Mouse (Mus musculus) limb, embryonic 13.5 days (tissue): ENCODE measurements at regions not wholly inside any gene's neighbourhood (a gene's known extent, or its start where the extent isn't known, plus 50 kb on each side); places are given as distances from the start of the nearest gene placed in this dataset.
A peak's percentile ranks its signal among the peaks of the same experiment; 100 is the strongest.

ENCODE experiments used
- ATAC-seq: fragments of 200-750 bp; cut with Nextera tagmentation; 2 replicates; pipeline ENCODE4 v1.8.0; 2017; ENCODE audit warnings: low read depth, moderate number of reproducible peaks, moderate TSS enrichment; ENCODE audit not compliant: low FRiP score
- H3K27ac ChIP-seq: fragments of 300-500 bp; sonication (generic); 2 replicates; pipeline ENCODE4 v1.5.1; 2015; ENCODE audit warnings: inconsistent platforms, mild to moderate bottlenecking, moderate library complexity
- H3K27me3 ChIP-seq: fragments of 300-500 bp; sonication (generic); 2 replicates; pipeline ENCODE4 v1.6.1; 2015; ENCODE audit warnings: mild to moderate bottlenecking, inconsistent platforms
- H3K36me3 ChIP-seq: fragments of 300-500 bp; sonication (generic); 2 replicates; pipeline ENCODE4 v1.6.1; 2015; ENCODE audit warnings: inconsistent platforms, mild to moderate bottlenecking, moderate library complexity
- H3K4me1 ChIP-seq: fragments of 300-500 bp; sonication (generic); 2 replicates; pipeline ENCODE4 v1.6.1; 2015; ENCODE audit warnings: inconsistent platforms
- H3K4me2 ChIP-seq: fragments of 300-500 bp; sonication (generic); replicated peaks from 2 replicates; pipeline ENCODE4 v1.6.1; 2015; ENCODE audit warnings: inconsistent platforms, mild to moderate bottlenecking, moderate library complexity
- H3K4me3 ChIP-seq: fragments of 300-500 bp; sonication (generic); 2 replicates; pipeline ENCODE4 v1.5.1; 2015; ENCODE audit warnings: moderate library complexity, mild to moderate bottlenecking, inconsistent platforms
- H3K9ac ChIP-seq: fragments of 300-500 bp; sonication (generic); 2 replicates; pipeline ENCODE4 v1.6.1; 2015; ENCODE audit warnings: mild to moderate bottlenecking, inconsistent platforms
- H3K9me3 ChIP-seq: fragments of 300-500 bp; sonication (generic); 2 replicates; pipeline ENCODE4 v1.6.1; 2016; ENCODE audit warnings: inconsistent platforms
- WGBS: fragments of 180-500 bp; shearing (Covaris S2); methylation state at CpG from one replicate; pipeline ENCODE4 v1.1.7; 2015; 5-methylcytosine and 5-hydroxymethylcytosine counted together

DNA sequence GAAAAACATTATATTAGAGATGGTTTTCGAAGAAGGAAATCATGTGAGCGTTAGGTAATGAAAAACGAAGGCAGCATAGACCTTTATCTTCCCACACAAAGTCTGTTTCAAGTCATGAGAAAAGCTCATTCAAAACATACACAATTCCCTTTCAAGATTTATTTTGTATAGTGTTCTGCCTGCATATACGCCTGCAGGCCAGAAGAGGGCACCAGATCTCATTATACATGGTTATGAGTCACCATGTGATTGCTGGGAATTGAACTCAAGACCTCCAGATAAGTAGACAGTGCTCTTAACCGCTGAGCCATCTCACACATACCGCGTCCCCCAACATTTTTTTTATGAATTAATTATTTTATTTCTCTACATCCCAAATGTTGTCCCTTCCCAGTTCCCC, 578.3 kb upstream of the Ccdc54 start:
- Histone ChIP-seq H3K4me2 (no peak overlapping the region), H3K36me3 (no peaks in the 10 kb centered on the region), H3K9ac (no peak overlapping the region), H3K4me3 (no peak overlapping the region), H3K4me1 (no peaks in the 10 kb centered on the region), H3K9me3 (no peaks in the 10 kb centered on the region), H3K27me3 (no peaks in the 10 kb centered on the region), H3K27ac (no peak overlapping the region)
- no peak for ATAC-seq
- WGBS = 79% methylated on average over 7 of the region's 7 CpGs

DNA sequence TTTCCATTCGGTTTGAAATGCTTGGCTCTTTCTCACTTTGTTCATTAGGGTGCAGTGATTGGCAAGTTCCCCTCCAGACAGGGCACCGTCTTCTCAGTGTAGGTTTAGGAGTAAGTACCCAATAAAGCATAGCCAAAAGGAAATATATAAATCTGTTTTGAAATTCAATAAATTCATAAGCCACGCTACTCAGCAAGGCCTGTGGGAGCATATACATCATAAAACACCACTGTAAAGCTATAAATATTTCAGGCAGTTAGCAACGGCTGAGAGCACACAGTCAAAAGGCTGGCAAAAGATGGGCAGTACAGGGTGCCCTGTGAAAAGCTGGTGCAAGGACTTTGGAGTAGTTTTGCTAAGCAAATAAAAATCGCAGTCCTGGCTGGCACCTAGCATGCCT, 569.8 kb upstream of the Ccdc54 start:
- Histone ChIP-seq H3K4me1 (peaks cover 8% of the 10 kb centered on the region), H3K4me2 (no peak overlapping the region), H3K27ac (no peak overlapping the region), H3K27me3 (no peaks in the 10 kb centered on the region), H3K36me3 (no peaks in the 10 kb centered on the region), H3K4me3 (no peak overlapping the region), H3K9ac (no peak overlapping the region), H3K9me3 (no peaks in the 10 kb centered on the region)
- 39% methylated on average over 5 of the region's 5 CpGs for WGBS
- ATAC-seq = peak; percentile 81

DNA sequence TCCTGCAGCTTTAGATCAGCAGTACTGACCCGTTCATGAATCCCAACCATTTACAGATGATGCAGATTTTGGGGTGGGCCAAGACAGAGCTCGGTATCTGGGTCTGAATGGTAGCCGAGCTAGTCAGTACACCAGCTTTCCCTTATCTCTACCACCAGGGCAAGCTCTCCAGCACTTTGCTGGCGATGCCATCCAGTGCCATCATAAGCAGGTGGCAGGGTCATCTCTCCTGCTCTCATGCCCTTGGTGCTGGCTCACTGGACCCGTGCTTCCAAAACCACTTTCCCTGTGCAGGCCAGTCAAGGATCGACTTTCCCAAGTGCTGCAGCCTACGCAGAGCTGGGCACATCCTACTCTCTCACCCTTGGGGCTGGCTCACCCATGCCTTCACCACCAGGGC, 547.6 kb upstream of the Ccdc54 start:
- Histone ChIP-seq H3K4me2 (no peak overlapping the region), H3K4me3 (no peak overlapping the region)
- WGBS = 91% methylated on average over 7 of the region's 7 CpGs

DNA sequence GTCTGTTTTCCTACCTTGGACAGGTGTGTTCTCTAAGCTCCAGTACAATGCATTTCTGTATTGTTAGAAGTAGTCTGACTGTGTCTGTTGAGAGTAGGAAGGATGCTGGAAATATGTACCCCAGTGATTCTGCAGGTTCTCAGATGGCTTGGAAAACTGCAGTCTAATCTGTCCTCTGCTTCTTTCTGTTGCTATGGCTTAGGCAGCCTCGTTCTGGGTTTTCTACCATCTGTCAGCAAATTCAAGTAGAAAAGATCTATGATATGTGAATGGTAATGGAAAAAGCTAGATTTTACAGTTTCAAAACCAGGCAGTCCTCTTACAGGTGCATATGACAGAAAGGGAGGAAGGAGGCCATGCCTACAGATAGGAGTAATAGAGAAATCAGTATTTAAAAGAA, 528.9 kb upstream of the Ccdc54 start:
- H3K4me1 ChIP-seq = no peaks in the 10 kb centered on the region
- H3K9ac ChIP-seq = no peak overlapping the region
- H3K27ac ChIP-seq = no peak overlapping the region
- H3K27me3 ChIP-seq = no peaks in the 10 kb centered on the region
- H3K4me3 ChIP-seq = no peak overlapping the region
- WGBS = 80% methylated on average over 1 of the region's 1 CpGs
- H3K36me3 ChIP-seq = no peaks in the 10 kb centered on the region
- H3K9me3 ChIP-seq = no peaks in the 10 kb centered on the region
- ATAC-seq = no peak
- no peak overlapping the region for H3K4me2 ChIP-seq

More for the DNA sequence above, 547.6 kb upstream of the Ccdc54 start:
- H3K9me3 ChIP-seq = no peaks in the 10 kb centered on the region
- no peak overlapping the region for H3K27ac ChIP-seq
- ATAC-seq = no peak
- no peaks in the 10 kb centered on the region for H3K36me3 ChIP-seq
- no peaks in the 10 kb centered on the region for H3K4me1 ChIP-seq
- H3K9ac ChIP-seq = no peak overlapping the region
- no peaks in the 10 kb centered on the region for H3K27me3 ChIP-seq

DNA sequence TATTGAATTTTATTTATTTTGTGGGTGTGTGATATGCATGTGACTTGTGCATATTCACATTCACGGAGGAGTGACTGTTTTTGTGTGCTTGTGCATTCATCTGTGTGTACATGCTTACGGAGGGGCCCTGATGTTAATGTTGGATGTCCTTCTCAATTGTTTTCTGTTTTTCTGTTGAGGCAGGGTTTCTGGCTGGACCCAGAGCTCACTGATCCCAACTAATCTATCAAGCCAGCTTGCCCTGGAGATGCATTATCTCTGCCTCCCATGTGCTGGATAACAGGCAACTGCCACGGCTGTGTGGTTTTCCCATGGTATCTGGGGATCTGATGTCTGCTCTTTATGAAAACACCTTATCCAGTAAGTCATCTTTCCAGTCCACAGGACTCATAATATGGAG, 527.4 kb upstream of the Ccdc54 start:
- peak overlapping the region; percentile 38; the same call in 1 of the 2 replicates for H3K4me2 ChIP-seq
- 70% methylated on average over 3 of the region's 3 CpGs for WGBS
- H3K9ac ChIP-seq = no peak overlapping the region
- no peaks in the 10 kb centered on the region for H3K9me3 ChIP-seq
- no peaks in the 10 kb centered on the region for H3K4me1 ChIP-seq
- no peaks in the 10 kb centered on the region for H3K27me3 ChIP-seq
- H3K27ac ChIP-seq = no peak overlapping the region
- H3K36me3 ChIP-seq = no peaks in the 10 kb centered on the region
- no peak for ATAC-seq
- no peak overlapping the region for H3K4me3 ChIP-seq

DNA sequence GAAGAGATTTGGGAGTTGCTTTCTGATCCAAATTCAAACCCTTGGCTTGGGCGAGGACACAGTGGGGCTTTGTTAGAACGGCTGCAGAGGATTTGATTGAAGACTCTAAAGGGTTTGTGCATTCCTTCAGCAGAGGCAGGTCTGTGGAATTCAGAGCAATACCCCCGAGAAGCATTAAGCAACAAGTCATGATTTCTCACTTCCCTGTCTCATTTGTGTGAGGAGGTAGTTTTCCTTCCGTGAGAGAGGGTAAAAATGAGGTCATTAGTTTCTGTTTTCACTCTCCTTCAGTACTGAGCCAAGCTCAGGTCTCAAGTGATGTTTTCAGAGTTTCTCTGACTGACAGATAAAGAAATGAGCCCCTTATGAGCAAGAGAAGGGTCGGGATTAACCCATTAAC, 526.9 kb upstream of the Ccdc54 start:
- Histone ChIP-seq H3K9ac (no peak overlapping the region), H3K36me3 (no peaks in the 10 kb centered on the region), H3K27ac (no peak overlapping the region), H3K4me1 (no peaks in the 10 kb centered on the region), H3K27me3 (no peaks in the 10 kb centered on the region), H3K4me2 (peak overlapping the region; percentile 38), H3K9me3 (no peaks in the 10 kb centered on the region), H3K4me3 (no peak overlapping the region)
- WGBS = 20% methylated on average over 5 of the region's 5 CpGs
- ATAC-seq = peak; percentile 86

DNA sequence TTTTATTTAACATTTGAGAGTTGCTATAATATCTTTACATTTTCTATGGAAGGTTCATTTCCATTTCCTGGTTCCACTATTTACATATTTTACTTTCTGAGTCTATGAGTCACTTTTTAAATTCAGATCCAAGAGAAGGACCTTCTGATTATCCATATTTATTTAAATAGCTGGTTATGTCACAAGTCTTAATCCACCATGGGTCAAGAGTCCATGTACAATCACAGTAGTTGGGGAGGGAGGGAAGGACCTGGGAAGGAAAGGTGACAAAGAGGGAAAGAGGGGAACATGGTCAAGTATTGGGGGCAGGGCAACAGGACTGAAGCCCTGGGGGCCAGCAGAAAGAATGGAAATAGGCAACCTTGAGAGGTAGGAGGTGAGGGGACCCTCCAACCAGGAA, 518.9 kb upstream of the Ccdc54 start:
- ATAC-seq = no peak

DNA sequence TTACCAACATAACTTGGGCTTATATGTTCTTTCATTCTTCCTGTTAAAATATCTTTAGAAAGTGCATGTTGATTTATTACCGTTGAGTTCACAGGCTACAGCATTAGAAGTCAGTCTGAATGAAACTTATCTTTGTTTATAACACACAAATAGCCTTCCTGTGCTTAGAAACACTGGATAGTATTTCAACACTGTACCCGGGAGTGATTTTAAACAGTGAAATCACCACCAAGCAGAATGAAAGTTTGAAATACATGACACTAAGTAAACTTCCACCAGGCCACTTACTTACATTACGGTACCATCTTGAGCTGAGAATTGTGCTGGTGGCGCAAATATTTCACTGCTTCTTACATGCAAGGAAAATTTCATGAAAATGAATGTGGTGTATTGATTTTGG, 516.5 kb upstream of the Ccdc54 start:
- Histone ChIP-seq H3K9ac (no peak overlapping the region), H3K36me3 (no peaks in the 10 kb centered on the region), H3K27ac (no peak overlapping the region), H3K9me3 (no peaks in the 10 kb centered on the region), H3K27me3 (no peaks in the 10 kb centered on the region), H3K4me1 (no peaks in the 10 kb centered on the region), H3K4me2 (no peak overlapping the region), H3K4me3 (no peak overlapping the region)
- no peak for ATAC-seq
- WGBS = 69% methylated on average over 4 of the region's 4 CpGs

More for the DNA sequence above, 518.9 kb upstream of the Ccdc54 start:
- H3K27me3 ChIP-seq = no peaks in the 10 kb centered on the region
- no peaks in the 10 kb centered on the region for H3K36me3 ChIP-seq
- H3K27ac ChIP-seq = no peak overlapping the region
- H3K9me3 ChIP-seq = no peaks in the 10 kb centered on the region
- H3K4me1 ChIP-seq = no peaks in the 10 kb centered on the region
- no peak overlapping the region for H3K4me3 ChIP-seq
- H3K9ac ChIP-seq = no peak overlapping the region
- H3K4me2 ChIP-seq = no peak overlapping the region

DNA sequence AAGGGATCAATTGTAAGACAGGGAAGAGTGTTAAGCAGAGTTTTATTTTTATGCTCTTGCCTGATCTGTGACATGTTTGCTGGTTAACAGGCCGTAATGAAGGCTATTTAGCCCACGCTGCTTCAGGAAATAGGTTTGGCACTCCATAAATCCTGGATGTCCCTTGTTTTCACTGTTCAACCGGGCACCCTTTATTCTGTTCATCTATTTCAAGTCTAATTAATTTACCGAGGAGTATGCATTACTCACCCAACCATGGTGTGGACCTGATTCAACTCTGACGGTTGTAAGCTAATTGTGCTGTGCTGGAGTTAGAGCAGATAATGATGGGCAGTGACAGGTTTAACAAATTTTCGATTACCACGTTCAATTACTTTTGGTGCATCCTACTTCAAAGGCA, 495.6 kb upstream of the Ccdc54 start:
- ATAC-seq = no peak
- no peak overlapping the region for H3K4me2 ChIP-seq
- no peaks in the 10 kb centered on the region for H3K27me3 ChIP-seq
- no peak overlapping the region for H3K4me3 ChIP-seq
- H3K27ac ChIP-seq = no peak overlapping the region
- WGBS = 29% methylated on average over 7 of the region's 7 CpGs
- H3K36me3 ChIP-seq = no peaks in the 10 kb centered on the region
- no peak overlapping the region for H3K9ac ChIP-seq
- no peaks in the 10 kb centered on the region for H3K4me1 ChIP-seq
- no peaks in the 10 kb centered on the region for H3K9me3 ChIP-seq

DNA sequence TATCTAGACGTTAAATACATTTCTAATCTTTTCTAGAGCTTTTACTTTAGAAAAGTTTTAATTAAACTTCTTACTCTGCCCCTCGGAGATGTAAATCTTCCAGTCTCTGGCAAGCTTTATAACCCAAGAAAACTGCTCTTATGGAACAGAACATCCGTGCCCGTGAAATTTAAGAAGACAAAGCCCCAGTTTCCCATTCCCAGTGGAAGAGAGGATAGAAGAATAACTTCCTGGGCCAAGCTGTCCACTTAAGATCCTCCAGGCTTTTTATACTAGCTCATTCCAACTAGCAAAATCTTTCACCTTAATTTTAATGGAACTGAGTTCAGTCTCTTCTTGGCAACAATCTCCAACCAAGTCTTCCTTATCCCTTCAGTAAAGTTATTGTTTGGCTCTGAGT, 489.2 kb upstream of the Ccdc54 start:
- Histone ChIP-seq H3K36me3 (no peaks in the 10 kb centered on the region), H3K4me1 (no peaks in the 10 kb centered on the region), H3K27ac (no peak overlapping the region), H3K27me3 (no peaks in the 10 kb centered on the region), H3K9ac (no peak overlapping the region), H3K9me3 (no peaks in the 10 kb centered on the region), H3K4me2 (no peak overlapping the region), H3K4me3 (no peak overlapping the region)
- 59% methylated on average over 4 of the region's 4 CpGs for WGBS
- no peak for ATAC-seq

DNA sequence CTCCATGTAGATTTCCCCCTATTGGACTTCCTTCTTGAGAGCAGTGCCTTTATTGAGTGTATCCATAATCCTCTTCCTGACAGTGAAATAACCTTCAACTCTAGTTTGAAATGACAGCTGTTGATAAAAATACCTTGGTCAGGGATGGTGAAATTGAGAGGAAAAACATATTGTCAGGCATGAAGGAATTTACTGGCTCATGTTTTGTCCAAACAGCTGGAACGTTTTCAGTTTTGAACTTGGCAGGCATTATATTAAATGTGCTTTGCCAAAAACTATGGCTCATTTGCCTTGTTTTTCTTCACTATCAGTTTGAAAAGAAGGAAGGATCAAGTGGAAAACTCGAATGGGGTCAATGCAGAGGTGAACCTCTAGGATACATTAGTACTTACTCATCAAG, 457.7 kb upstream of the Ccdc54 start:
- WGBS = 55% methylated on average over 2 of the region's 2 CpGs
- Histone ChIP-seq H3K9ac (no peak overlapping the region), H3K4me2 (no peak overlapping the region), H3K4me1 (peaks cover 8% of the 10 kb centered on the region), H3K27ac (no peak overlapping the region), H3K9me3 (no peaks in the 10 kb centered on the region), H3K4me3 (no peak overlapping the region), H3K36me3 (no peaks in the 10 kb centered on the region), H3K27me3 (no peaks in the 10 kb centered on the region)
- ATAC-seq = peak; percentile 42

DNA sequence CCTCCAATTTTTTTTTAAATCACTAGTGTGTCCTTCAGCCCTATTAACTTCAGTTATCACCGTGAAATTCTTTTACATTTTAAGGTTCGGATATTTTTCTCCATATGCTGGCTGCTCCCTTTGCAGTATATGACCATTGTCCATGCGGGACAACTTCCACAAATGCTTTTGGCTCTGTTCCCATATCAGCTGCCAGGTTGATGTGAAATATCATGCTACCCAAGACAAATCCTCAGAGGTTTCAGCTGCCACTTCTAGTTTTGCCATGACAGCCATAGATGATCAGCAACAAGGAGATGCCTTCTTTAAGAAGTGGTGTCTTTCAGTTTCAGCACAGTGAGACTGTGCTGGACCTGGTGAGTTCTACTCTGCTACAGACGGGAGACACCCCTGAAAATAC, 457.2 kb upstream of the Ccdc54 start:
- no peaks in the 10 kb centered on the region for H3K9me3 ChIP-seq
- H3K4me3 ChIP-seq = no peak overlapping the region
- peak; percentile 26; the same call in 1 of the 2 replicates for ATAC-seq
- no peaks in the 10 kb centered on the region for H3K27me3 ChIP-seq
- peaks cover 8% of the 10 kb centered on the region for H3K4me1 ChIP-seq
- H3K36me3 ChIP-seq = no peaks in the 10 kb centered on the region
- no peak overlapping the region for H3K4me2 ChIP-seq
- H3K27ac ChIP-seq = no peak overlapping the region
- H3K9ac ChIP-seq = no peak overlapping the region
- 76% methylated on average over 4 of the region's 4 CpGs for WGBS

DNA sequence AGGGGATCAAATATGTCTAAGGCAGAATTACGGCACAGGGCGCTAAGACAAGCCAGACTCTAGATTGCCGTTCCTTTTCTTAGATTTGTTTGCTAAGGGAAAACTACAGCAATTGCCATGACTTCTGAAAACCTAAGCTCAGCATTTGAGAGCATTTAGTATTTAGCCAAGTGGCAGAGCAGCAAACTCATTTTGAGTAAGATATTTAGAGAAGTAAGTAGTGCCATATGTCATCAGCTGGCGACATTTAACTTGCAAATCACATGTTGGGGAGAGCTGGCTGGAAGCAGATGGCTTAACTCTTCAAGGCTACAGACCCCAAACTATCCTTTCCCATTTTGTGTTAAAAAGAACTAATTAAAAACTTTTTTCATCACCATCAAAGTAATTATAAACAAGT, 450.4 kb upstream of the Ccdc54 start:
- WGBS = 79% methylated on average over 4 of the region's 4 CpGs
- H3K27ac ChIP-seq = no peak overlapping the region
- no peaks in the 10 kb centered on the region for H3K36me3 ChIP-seq
- no peak overlapping the region for H3K9ac ChIP-seq
- H3K4me3 ChIP-seq = no peak overlapping the region
- peaks cover 5% of the 10 kb centered on the region for H3K4me1 ChIP-seq
- no peaks in the 10 kb centered on the region for H3K9me3 ChIP-seq
- H3K27me3 ChIP-seq = no peaks in the 10 kb centered on the region
- ATAC-seq = no peak
- H3K4me2 ChIP-seq = no peak overlapping the region

DNA sequence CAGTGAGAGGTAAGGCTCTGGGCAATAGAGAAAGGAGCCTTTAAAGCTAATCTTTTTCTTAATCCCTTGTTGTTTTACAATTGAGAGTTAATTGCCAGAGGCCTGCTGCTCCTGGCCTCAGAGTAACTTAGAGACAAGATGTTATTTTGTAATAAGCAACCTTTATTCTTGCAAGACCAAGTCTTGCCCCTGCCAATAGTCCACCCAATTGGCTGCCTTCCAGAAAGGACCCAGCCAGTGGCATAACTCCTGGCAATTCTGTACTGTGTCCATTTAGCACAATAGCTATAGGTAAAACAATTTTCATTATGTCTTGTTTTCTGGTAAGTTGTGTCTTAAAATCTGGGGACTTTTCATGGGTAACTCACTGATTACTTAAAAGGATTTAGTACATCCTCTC, 411.9 kb upstream of the Ccdc54 start:
- Histone ChIP-seq H3K4me2 (no peak overlapping the region), H3K27ac (no peak overlapping the region), H3K4me1 (no peaks in the 10 kb centered on the region), H3K27me3 (no peaks in the 10 kb centered on the region), H3K9ac (no peak overlapping the region), H3K36me3 (no peaks in the 10 kb centered on the region), H3K4me3 (no peak overlapping the region), H3K9me3 (no peaks in the 10 kb centered on the region)
- ATAC-seq = no peak
